Mouse (Mus musculus) intestine, embryonic 14.5 days (tissue): ENCODE measurements at regions not wholly inside any gene's neighbourhood (a gene's known extent, or its start where the extent isn't known, plus 50 kb on each side); places are given as distances from the start of the nearest gene placed in this dataset. TPM values are rescaled to one million over a fixed set of nuclear protein-coding genes. Genes with fewer than 3 reads are reported as not detected.

Source experiments
- microRNA-seq: library from miRNA; unstranded; fragments of <30 nt; microRNA quantifications from one replicate; pipeline ENCODE4, GENCODE M21; 2016

Small RNA genes lying in the stretch of these regions (microRNA-seq; reads per million reads assigned to microRNA genes)
- not detected for gene Gm25063
